Mouse (Mus musculus) mature B cell (primary cell): Measurements from ENCODE around the gene Ten1.

Source experiments
- in situ Hi-C: fragments of 300-500 bp; cut with MboI; formaldehyde crosslinking; loops from 2 replicates; pipeline ENCODE4 v1.14.3; 2019

Gene Ten1

GRCm38 (mm10) chr11:116237742-116238395 lies 39.2 kb downstream of the Ten1 start, which contains the start of gene Evpl:
Evpl (minus strand) TSS chr11:116238077.
- in situ Hi-C loops: no loop called here

DNA sequence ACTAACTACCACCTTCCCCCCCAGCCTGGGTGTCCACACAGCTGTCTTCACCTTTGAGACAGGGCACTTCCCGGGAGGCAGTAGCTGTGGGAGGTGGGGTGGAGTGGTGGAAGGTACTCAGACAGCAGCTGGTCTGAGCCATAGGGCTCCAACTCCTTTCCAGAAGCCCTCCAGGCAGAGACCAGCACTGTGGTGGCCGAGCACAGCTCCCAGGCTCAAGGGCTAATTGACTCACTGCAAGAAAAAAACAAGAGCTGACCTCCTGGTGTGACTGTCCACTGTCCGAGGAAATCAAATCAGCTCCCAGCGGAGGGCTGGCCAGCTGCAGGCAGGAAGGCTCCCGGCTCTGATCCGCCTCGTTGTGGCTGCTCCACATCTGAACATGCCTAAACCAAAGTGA lies 41.1 kb downstream of the Ten1 start:
- in situ Hi-C loops: no loop called here

GRCm38 (mm10) chr11:116241744-116242235 lies 43.1 kb downstream of the Ten1 start:
- in situ Hi-C loops: no loop called here

GRCm38 (mm10) chr11:116244580-116244979 lies 45.9 kb downstream of the Ten1 start:
- in situ Hi-C loops: no loop called here

GRCm38 (mm10) chr11:116245616-116246015 lies 47.0 kb downstream of the Ten1 start:
- in situ Hi-C loops: no loop called here

DNA sequence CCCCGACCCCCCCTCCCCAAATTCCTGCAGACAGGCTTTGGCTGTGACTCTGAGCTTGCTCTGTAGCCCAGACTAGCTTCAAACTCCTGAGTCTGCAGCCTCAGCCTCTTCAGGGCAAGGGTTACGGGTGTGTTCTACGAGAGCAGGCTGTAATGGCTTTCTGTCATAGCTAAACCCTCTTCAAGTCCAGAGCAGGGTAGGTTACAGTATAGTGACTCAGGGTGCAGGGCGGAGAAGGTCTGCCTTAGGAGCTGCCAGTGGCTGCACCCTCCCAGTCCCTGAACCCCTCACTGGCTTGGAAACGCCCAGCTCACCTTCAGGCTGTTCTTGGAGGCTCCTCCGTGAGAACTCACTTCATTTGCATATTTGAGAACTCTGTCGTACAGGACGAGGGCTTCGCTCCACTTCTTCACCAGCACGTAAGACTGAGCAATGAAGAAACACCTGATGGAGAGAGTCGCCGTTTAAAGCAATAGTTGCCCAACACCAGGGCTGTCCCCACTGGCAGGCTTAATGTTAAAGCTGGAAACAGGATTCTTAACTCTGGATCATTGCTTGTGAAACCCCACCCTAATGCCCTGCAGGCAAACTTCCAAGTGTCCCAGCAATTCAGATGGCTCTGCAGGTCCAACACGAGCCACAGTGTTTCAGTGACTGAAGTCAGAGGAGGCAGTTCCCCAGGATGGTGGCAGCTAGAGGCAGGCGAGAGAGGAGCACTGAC lies 49.0 kb downstream of the Ten1 start:
- in situ Hi-C loops: no loop called here

GRCm38 (mm10) chr11:116250898-116251297 lies 52.2 kb downstream of the Ten1 start:
- in situ Hi-C loops: no loop called here

- in situ Hi-C loops: no loop called here
Observed at GRCm38 (mm10) chr11:116253076-116253600, 54.5 kb downstream of the Ten1 start.

DNA sequence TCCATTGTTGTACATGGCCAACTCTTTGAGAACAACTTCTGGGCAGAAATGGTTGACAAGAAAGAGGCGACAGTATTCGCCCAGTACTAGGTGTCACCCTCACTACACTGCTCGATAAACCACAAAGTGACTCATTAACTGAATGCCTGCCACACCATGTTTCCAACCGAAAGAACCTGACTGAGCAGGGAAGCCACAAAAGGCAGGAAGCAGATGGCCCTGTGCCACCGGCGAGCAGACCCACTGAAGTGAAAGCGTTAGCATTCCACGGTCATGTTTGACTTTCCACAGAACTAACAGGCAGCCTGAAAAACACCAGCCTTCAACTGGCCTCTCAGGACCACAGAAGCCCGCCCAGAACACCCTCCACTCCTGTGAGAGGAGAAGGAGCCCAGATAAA lies 56.0 kb downstream of the Ten1 start:
- in situ Hi-C loops: no loop called here

DNA sequence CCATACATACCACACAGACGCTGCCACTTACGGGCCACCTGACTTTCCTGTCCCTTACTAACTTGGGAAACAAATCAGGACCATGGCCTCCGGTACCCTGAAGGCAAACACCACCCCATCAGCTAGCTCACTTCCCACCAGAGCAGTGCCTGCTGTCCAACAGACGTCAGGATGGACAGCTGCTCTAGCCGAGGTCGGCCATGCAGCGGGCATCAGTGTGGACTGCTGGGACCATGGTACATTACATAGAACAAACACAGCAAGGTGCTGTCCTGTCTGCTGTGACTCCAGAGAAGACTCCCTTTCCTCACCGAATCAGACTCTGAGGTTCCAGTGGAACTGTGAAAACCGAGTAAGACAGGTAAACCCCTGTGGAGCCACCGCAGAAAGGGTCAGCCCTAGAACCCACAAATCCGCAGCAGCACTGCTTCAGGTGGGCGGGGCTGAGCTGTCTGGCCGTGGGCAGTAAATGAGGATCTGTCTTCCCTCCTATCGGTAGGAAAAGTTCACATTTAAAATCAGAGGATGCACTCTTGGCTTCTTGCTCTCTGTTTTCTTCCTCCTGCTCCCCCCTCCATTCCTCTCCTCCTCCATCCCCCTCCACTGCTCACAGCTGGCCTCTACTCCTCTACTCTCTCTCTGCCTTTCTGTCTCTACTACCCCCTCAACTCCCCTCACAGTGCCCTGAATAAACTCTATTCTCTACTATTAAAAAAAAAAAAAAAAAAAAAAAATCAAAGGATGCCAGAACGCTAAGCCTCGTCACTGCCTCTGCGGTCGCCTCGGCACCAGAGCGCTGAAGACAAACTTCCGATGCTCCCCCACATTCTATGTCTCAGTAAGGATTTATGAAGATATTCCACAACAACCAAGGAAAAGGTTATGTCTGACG lies 56.7 kb downstream of the Ten1 start:
- in situ Hi-C loops: no loop called here

DNA sequence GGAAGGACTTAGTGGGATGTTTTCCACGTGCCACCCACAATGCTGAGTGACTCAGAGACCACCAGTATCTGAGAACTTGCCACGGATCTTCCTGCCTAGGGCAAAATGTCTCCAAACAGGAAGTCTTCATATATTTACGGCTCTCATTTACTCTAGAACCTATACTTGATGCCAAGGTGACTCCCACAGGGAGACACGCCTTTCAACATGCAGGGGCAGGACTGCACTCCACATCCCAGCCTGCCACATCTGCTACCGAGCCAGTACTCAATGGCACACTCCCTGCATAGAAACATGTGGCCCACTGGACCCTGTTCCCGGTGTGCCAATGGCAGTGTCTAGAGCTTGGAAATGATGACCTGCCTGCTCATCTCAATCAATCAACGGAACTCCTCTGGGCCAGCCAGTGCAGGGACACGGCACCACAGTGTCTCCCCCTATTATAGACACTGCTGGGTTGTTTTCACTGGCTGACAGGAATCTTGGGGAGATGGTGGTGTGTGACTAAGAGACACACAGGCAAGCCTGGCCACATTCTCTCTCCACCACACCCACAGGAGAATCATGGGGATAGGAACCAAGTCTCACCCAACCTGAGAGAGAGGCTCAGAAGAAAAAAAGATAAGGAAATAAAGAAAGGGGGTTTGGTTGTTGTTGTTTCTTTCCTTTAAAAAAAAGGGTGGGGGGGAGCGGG lies 57.5 kb downstream of the Ten1 start:
- in situ Hi-C loops: no loop called here

- in situ Hi-C loops: no loop called here
Observed at GRCm38 (mm10) chr11:116259461-116259860, 60.8 kb downstream of the Ten1 start.

DNA sequence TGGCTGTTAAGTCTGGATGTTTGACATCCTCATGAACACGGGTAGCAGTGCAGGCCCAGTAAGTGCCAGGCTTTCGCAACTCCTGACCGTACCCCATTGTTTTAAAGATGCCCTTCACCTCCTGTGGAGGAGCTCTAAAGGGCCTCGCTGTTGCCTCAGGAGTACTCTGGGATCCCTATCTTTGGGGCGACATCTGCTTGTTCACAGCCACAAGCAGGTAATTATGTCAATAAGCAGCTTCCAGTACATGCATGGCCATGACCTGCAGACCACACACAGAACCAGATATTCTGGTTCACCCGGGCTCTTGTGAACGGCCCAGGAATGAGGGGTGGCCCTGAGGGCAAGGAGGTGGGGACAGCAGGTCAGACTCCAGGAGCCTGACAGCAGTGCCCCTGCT lies 61.6 kb downstream of the Ten1 start:
- in situ Hi-C loops: no loop called here
